Mouse (Mus musculus) retina, embryonic 14.5 days (tissue): Measurements from ENCODE around the gene Espn.

ENCODE experiments used
- DNase-seq: peaks from one replicate; pipeline ENCODE4 v3.0.0-alpha.2; 2015; ENCODE audit warnings: low spot score

Gene Espn

GRCm38 (mm10) chr4:152178344-152178864 lies 26.2 kb upstream of the Espn start:
- DNase-seq = no peak

GRCm38 (mm10) chr4:152177537-152178343 lies 25.6 kb upstream of the Espn start, which contains the start of gene Acot7:
Acot7 (plus strand) TSS chr4:152178134.
- DNase-seq = peak; percentile 95

GRCm38 (mm10) chr4:152177174-152177536 lies 25.0 kb upstream of the Espn start:
- no peak for DNase-seq

GRCm38 (mm10) chr4:152176638-152177037 lies 24.5 kb upstream of the Espn start:
- no peak for DNase-seq

GRCm38 (mm10) chr4:152173956-152174355 lies 21.8 kb upstream of the Espn start:
- DNase-seq = no peak

GRCm38 (mm10) chr4:152173041-152173440 lies 20.9 kb upstream of the Espn start:
- DNase-seq = peak; percentile 88

DNA sequence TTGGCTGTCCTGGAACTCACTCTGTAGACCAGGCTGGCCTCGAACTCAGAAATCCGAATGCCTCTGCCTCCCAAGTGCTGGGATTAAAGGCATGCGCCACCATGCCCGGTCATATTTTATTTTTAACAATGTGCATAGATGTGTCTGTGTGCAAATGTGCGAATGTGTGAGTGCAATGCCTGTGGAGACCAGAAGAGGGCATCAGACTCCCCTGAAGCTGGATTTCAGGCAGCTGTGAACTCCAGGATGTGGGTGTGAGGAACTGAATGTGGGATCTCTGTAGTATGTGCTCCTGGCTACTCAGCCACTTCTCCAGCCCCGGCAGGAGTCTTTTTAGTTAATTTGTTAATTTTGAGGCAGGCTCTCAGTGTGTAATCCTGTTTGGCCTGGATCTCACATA lies 19.4 kb upstream of the Espn start:
- DNase-seq = no peak

- DNase-seq = no peak
Observed at GRCm38 (mm10) chr4:152170286-152170685, 18.1 kb upstream of the Espn start.

DNA sequence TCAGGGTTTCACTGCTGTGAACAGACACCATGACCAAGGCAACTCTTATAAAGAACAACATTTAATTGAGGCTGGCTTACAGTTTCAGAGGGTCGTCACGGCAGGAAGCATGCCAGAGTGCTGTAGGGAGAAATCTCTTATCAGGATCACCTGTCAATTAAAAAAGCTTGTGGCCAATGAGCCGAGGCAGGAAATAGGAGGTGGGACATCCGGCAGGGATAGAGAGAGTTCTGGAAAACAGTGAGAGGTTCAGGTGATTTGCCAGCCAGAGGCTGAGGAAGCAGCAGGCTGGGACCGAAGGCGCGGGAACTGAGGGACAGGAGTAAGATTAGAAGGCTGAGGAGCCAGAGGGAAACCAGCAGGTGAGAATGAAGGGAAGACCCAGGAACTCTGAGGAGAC lies 16.9 kb upstream of the Espn start:
- DNase-seq = no peak

DNA sequence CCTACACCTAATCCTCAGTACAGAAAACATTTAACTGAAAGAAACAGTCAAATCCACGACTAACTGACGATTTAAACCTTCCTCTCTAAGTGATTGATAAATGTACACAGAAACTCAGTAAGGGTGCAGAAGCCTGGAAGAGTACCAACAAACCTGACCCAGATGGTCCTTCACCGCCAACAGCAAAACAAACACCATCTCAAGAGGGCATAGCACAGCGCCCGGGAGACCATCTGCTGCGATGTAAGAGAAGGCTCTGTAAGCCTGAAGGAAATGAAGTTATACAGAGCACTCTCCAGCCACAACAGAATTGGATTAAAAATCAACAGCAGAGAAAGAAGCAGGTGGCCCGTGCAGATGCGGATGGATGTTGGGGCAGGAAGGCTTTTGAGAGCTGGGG lies 15.9 kb upstream of the Espn start:
- DNase-seq = no peak

- DNase-seq = peak; percentile 82
Observed at GRCm38 (mm10) chr4:152165036-152165931, 13.1 kb upstream of the Espn start.

DNA sequence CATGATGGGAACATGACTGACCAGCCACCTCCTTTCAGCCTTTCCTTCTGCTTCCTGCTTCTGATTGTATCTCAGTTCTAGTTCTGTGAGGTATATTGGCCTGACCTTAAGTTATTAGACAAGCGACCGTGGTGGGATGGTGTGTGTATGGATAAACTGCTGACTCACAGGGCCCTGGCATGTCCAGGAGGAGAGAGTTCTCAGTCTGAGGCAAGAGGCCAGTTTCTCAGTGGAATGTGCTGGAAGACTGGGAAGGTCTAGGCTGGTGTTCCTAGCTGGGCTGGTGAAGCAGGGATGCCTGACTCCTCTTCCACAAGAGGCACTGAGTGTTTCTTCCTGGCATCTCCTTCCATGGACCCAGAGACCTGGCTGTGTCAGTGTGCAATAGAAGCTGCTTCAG lies 10.6 kb upstream of the Espn start:
- no peak for DNase-seq

DNA sequence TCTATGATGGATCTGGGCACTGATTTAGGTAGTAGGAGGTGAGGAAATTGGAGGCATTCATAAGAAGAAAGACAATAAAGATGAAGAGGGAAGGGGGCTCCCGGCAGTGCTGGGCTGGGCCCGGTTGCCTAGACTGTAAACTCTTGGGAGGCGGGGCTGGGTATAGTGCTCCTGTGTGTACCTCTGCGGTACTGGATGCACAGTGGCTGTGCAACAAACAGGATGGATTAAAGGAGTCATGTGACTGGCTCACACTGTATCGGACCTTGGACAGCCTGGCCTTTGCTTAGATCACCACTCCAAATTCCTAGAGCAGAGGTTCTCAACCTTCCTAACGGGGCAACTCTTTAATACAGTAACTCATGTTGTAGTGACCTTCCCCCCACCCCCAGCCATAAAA lies 9.4 kb upstream of the Espn start:
- DNase-seq = no peak

- no peak for DNase-seq
Observed at GRCm38 (mm10) chr4:152160748-152161147, 8.6 kb upstream of the Espn start.

- DNase-seq = peak; percentile 52
Observed at GRCm38 (mm10) chr4:152159285-152159678, 7.1 kb upstream of the Espn start.

- DNase-seq = peak; percentile 45
Observed at GRCm38 (mm10) chr4:152158585-152159284, 6.6 kb upstream of the Espn start, which contains the start of gene Hes2. Hes2 (plus strand) TSS chr4:152158867.

DNA sequence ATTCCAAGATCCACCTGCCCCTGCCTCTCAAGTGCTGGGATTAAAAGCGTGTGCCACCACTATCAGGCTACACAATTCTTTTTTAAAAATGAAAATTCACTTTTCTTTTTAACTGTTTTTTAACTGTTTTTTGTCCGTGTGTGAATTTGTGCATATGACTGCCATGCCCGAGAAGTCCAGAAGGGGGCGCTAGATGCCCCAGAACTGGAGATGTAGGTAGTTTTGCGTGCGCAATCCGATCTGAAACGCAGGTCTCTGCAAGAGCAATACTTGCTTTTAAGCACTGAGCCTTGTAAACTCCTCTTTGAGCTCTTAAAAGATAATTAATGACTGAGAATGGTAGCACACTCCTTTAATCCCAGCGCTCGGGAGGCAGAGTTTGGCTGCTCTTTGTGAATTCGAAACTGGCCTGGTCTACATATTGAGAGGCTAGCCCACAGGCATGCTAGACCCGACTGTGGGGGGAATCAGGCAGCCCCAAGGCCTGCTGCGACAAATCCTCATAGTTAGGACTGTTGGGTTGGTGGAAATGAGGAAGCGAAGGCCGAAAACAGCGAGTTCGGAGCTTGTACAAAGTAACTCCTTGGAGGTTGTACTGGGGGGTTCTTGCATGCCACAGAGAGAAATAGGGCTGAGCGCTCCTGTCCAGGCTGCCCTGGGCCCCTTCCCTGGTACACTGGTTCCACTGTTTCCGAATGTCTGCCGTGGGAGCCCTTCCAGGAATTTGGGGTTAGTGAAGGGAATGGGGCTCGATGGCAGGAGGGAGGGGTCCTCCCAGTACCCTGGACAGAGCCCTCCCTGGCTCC lies 5.8 kb upstream of the Espn start:
- peak; percentile 77 for DNase-seq

GRCm38 (mm10) chr4:152155019-152155418 lies 2.8 kb upstream of the Espn start:
- no peak for DNase-seq

DNA sequence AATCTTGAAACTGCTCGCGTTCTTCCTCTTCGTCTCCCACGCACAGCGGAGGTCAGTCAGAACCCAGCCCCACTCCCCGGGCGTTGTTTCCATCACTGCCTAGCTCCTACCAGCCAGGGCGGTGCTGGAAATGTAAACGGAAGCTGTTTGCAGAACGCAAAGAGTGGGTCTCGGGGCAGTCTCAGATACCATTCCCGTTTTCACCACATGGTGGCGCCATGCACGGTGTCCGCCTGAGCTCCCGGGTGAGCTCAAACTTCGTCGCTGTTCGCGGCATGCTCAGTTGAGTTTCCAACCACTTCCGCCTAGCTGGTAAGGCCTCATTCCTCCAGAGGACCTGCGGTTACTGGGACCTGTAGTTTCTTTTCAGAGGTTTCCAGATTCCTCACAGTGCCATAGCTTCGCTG lies 1.6 kb upstream of the Espn start:
- peak; percentile 93 for DNase-seq

GRCm38 (mm10) chr4:152151451-152151965 lies 663 bp downstream of the Espn start:
- no peak for DNase-seq

DNA sequence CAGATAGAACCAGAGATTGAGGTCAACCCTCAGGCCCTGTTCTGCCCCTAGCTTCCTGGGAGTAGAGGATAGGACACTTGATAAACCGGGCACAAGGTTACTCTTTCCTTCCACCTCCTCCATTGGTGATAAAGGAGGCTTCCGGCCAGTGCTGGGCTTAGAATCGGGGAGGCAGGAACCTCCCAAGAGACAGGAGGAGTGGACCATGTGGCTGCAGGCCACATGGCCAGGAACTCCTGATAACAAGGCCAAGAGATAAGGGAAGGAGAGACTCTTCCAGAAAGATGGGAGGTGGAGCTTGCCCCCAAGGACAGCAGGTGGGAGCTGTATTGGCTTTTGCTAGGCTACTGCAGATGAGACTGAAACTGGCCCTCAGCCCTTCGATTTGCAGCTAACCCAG lies 1.6 kb downstream of the Espn start:
- DNase-seq = no peak
